Mouse (Mus musculus) mouse embryonic stem cell (cell line): ENCODE measurements around the gene Emc1.

Experiments
- in situ Hi-C, 2 experiments: fragments of 300-500 bp; cut with MboI; formaldehyde crosslinking; loops; 1 replicate in 1 of 2; 3 replicates in 1 of 2; pipeline ENCODE4 v1.14.3; 2019 to 2020; ENCODE audit warnings: low sequenced_read_pairs in 2 of 2, low pct_unique_long_range_greater_than_20kb in 1 of 2, mixed read lengths in 1 of 2; ENCODE audit not compliant: unreplicated experiment in 1 of 2

The Emc1 gene

GRCm38 (mm10) chr4:139403214-139403613, 50.8 kb downstream of the Emc1 start:
- in situ Hi-C loops, result no loop called here

GRCm38 (mm10) chr4:139411351-139411750, 59.0 kb downstream of the Emc1 start:
- in situ Hi-C loops, result loop anchor here in 1 of 2 experiments (5.0 kb wide), 1 partner anchor 41 kb away; no protein-coding TSS in a partner anchor

- in situ Hi-C loops, result no loop called here
Measured at GRCm38 (mm10) chr4:139417868-139418267, 65.5 kb downstream of the Emc1 start.

GRCm38 (mm10) chr4:139421621-139422020, 69.2 kb downstream of the Emc1 start:
- in situ Hi-C loops, result no loop called here

- in situ Hi-C loops, result no loop called here
Measured at GRCm38 (mm10) chr4:139422409-139422808, 70.0 kb downstream of the Emc1 start.

- in situ Hi-C loops, result no loop called here
Measured at GRCm38 (mm10) chr4:139423270-139423669, 70.9 kb downstream of the Emc1 start.
